Mouse (Mus musculus): ENCODE measurements around the gene Zfp287.

DNA sequence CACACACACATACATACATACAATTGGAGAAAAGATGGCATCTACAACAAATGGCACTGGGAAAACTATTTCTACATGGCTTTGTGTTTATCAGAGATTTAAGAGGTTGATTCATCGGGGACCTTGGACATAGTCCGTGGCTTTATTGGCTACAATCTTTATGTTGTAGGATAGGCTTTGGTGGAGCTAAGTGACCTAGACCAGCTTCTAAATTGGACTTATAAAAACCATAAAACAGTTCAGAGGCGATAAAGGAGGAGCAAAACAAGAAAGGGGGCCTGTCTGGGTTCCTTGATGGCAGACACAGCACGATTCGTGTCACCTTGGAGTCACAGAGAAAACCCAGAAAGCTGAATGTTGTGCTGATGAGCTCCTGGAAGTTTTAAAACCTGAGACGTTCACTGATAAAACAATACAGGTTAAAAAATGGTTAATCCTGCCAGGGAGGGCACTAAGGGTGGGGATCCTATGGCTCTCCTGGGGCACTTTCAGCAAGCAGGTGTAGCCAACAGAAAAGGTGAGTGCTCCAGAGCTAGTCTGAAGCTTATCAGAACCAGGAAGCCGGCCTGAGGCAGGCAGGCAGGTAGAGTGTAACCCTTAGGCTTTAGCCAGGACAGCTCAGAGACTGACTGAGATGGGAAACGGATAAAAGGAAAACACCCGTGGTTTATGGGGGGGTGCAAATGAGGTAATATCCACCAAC lies 29.2 kb upstream of the Zfp287 start:
- TF ChIP-seq CTCF (IDR thresholded peaks at IDR 0.05; ENCODE audit: control insufficient read depth, insufficient read depth, insufficient read length): no peak
- no peak for TF ChIP-seq MYOG (IDR thresholded peaks at IDR 0.05; ENCODE audit: control insufficient read depth, extremely low read depth, insufficient read length)
- TF ChIP-seq FOSL1 (IDR thresholded peaks at IDR 0.05; ENCODE audit: insufficient read depth, low read length, poor library complexity, severe bottlenecking): no peak
- TF ChIP-seq MAX (IDR thresholded peaks at IDR 0.05): no peak
